Mouse (Mus musculus) limb, embryonic 14.5 days (tissue): ENCODE measurements around the gene Carns1. TPM values are rescaled to one million over a fixed set of nuclear protein-coding genes. Genes with fewer than 3 reads are reported as not detected.

Experiments
- ATAC-seq: fragments of 200-750 bp; cut with Nextera tagmentation; 2 replicates; pipeline ENCODE4 v1.8.0; 2017; ENCODE audit warnings: low read depth, moderate number of reproducible peaks, moderate TSS enrichment; ENCODE audit not compliant: low FRiP score
- DNase-seq: peaks from one replicate; pipeline ENCODE4 v3.0.0-alpha.2; 2015; ENCODE audit warnings: low spot score
- H3K27ac ChIP-seq: fragments of 300-500 bp; sonication (generic); replicated peaks from 2 replicates; pipeline ENCODE4 v1.5.1; 2014; ENCODE audit warnings: low read depth, mild to moderate bottlenecking, low read length, moderate library complexity, mixed read lengths
- H3K27me3 ChIP-seq: fragments of 300-500 bp; sonication (generic); 2 replicates; pipeline ENCODE4 v1.6.1; 2014; ENCODE audit warnings: low read length, mixed read lengths; ENCODE audit not compliant: control insufficient read depth, insufficient read depth
- H3K36me3 ChIP-seq: fragments of 300-500 bp; sonication (generic); 2 replicates; pipeline ENCODE4 v1.6.1; 2014; ENCODE audit warnings: mild to moderate bottlenecking, low read length, moderate library complexity, mixed read lengths; ENCODE audit not compliant: control insufficient read depth, insufficient read depth
- H3K4me1 ChIP-seq: fragments of 300-500 bp; sonication (generic); 2 replicates; pipeline ENCODE4 v1.6.1; 2014; ENCODE audit warnings: antibody characterized with exemption, low read length, mixed read lengths; ENCODE audit not compliant: control insufficient read depth, insufficient read depth
- H3K4me2 ChIP-seq: fragments of 300-500 bp; sonication (generic); replicated peaks from 2 replicates; pipeline ENCODE4 v1.6.1; 2014; ENCODE audit warnings: low read depth, mild to moderate bottlenecking, low read length, moderate library complexity; ENCODE audit not compliant: severe bottlenecking
- H3K4me3 ChIP-seq: fragments of 300-500 bp; sonication (generic); replicated peaks from 2 replicates; pipeline ENCODE4 v1.5.1; 2014; ENCODE audit warnings: low read length
- H3K9ac ChIP-seq: fragments of 300-500 bp; sonication (generic); 2 replicates; pipeline ENCODE4 v1.6.1; 2014; ENCODE audit warnings: mild to moderate bottlenecking, low read depth, low read length, moderate library complexity; ENCODE audit not compliant: severe bottlenecking
- H3K9me3 ChIP-seq: fragments of 300-500 bp; sonication (generic); 2 replicates; pipeline ENCODE4 v1.6.1; 2016; ENCODE audit warnings: low read length; ENCODE audit not compliant: control insufficient read depth
- POLR2A ChIP-seq: fragments of 200-500 bp; IDR thresholded peaks from 2 replicates; pipeline ENCODE4 v1.8.0; 2012; ENCODE audit warnings: inconsistent platforms, mild to moderate bottlenecking, moderate library complexity, borderline replicate concordance; ENCODE audit not compliant: insufficient read depth, insufficient read length; ENCODE audit errors: extremely low read depth
- WGBS: fragments of 180-500 bp; shearing (Covaris S2); extraction: QIAGEN DNeasy Blood & Tissue Kit; methylation state at CpG from one replicate; pipeline ENCODE4 v1.1.7; 2014; 5-methylcytosine and 5-hydroxymethylcytosine counted together
- polyA plus RNA-seq, 2 experiments: library from polyadenylated mRNA; depleted of rRNA in 1 of 2; stranded (reverse) in 1 of 2; unstranded in 1 of 2; fragments of >200 nt; fragmentation: Nextera tagmentation in 1 of 2; extraction: Ambion mirVana in 1 of 2; gene quantifications; 2 replicates each; pipeline versions ENCODE4 v1.2.1 to v1.2.3; 2012 to 2014

Carns1 gene
- polyA plus RNA-seq, 2 experiments, result 1.8 to 2.6 TPM

DNA sequence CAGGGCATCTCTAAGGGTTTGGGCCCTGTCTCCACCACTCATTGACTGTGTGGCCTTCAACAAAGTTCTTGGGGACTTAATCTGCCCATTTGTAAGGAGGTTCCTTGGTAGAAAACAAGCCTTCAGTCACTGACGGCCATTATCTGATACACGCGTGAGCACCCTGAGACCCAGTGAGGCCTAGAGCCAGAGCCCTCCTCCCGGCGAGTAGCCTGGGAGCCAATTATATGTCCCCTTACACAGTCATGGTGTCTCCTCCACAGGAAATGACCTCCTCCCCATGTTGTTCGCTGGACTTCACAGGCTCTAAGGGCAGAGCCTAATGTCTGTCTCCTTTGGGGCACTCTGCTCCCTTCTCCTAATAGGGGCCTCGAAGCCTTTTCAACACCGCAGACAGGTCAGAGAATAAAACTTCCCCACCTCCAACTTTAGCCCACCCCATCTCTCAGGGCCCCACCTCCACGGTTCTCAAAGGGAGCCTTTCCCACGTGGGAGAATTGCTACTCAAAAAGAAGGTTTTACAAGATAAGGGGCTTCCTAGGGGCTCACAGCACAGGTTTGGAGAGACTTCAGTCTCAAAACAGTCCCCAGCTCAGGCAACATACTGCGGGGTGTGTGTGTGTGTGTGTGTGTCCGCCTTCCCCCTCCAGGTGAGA, 28.8 kb downstream of the Carns1 start:
- WGBS, result 62% methylated on average over 12 of the region's 12 CpGs
- no peak for ATAC-seq
- Histone ChIP-seq H3K9me3 (no peaks in the 10 kb centered on the region), H3K4me1 (peaks cover 12% of the 10 kb centered on the region), H3K4me2 (no peak overlapping the region), H3K36me3 (peaks cover 18% of the 10 kb centered on the region), H3K27ac (no peak overlapping the region), H3K9ac (no peak overlapping the region), H3K4me3 (no peak overlapping the region), H3K27me3 (no peaks in the 10 kb centered on the region)
- TF ChIP-seq POLR2A, result no peak
- DNase-seq, result no peak

DNA sequence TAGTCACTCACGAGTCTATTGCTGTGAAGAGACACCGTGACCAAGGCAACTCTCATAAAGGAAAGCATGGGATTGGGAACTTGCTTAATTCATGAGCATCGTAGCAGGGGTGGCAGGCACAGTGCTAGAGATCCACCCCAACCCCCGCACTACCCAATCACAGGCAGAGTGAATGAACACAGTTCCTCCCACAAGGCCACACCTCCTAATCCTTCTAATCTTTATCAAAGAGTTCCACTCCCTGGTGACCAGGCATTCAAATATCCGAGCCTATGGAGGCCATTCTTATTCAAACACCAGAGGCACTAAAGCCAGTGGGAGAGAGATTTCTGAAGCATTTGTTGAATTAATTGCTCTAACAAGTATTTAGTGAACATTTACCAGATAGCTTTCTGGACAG, 29.3 kb downstream of the Carns1 start:
- no peak for ATAC-seq
- Histone ChIP-seq H3K36me3 (peaks cover 13% of the 10 kb centered on the region), H3K4me3 (no peak overlapping the region), H3K9me3 (no peaks in the 10 kb centered on the region), H3K27me3 (no peaks in the 10 kb centered on the region), H3K4me2 (no peak overlapping the region), H3K27ac (no peak overlapping the region), H3K9ac (no peak overlapping the region), H3K4me1 (peaks cover 12% of the 10 kb centered on the region)
- no peak for TF ChIP-seq POLR2A
- DNase-seq, result no peak
- 94% methylated on average over 5 of the region's 5 CpGs for WGBS

DNA sequence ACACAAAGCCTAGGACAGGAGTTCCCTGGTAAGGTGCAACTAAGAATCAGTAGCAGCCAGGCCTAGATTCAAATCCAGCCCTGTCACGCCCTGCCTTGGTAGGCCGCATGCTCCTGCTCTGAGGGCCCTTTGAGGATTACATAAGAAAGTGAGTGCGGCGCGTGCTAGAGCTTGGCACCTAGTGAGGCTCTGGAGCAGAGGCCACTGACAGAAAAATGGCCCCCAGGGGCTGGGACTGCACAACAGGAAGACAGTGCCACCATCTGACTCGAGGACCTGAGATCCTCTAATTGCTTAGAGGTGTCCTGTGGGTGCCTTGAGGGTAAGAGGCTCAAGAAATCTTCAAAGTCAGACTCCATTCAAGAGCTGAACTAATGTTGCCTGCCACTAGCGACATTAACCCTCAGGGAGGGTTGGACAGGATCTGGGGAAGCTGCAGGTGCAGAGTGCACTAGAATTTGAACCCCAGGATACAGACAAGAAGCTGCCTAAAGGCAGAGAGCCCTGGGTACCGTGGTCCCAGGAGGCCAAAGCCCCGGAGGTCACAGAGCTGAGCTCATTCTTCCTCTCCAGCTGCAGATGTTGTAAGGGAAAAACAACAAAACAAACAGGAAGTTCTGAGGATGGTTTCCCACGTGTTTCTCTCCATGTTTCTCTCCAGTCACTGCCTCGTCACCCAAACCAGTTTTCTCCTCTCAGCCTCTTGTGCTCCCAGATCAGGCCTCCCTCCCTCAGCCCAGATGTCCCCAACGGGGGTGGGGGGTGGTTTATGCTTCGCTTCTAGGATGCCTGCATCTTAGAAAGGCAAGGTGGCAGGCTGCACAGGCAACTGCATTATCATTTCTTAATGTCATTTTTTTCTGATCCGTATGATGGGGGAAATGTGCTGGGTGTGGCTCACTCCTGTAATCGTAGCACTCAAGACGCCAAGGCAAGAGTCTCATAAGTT, 30.5 kb downstream of the Carns1 start:
- Histone ChIP-seq H3K4me1 (peaks cover 12% of the 10 kb centered on the region), H3K9ac (no peak overlapping the region), H3K27ac (no peak overlapping the region), H3K36me3 (peaks cover 2% of the 10 kb centered on the region; the same call in 1 of the 2 replicates), H3K4me2 (no peak overlapping the region), H3K9me3 (no peaks in the 10 kb centered on the region), H3K4me3 (no peak overlapping the region), H3K27me3 (no peaks in the 10 kb centered on the region)
- DNase-seq (no peak), ATAC-seq (no peak)
- TF ChIP-seq POLR2A, result no peak
- WGBS, result 78% methylated on average over 16 of the region's 16 CpGs

DNA sequence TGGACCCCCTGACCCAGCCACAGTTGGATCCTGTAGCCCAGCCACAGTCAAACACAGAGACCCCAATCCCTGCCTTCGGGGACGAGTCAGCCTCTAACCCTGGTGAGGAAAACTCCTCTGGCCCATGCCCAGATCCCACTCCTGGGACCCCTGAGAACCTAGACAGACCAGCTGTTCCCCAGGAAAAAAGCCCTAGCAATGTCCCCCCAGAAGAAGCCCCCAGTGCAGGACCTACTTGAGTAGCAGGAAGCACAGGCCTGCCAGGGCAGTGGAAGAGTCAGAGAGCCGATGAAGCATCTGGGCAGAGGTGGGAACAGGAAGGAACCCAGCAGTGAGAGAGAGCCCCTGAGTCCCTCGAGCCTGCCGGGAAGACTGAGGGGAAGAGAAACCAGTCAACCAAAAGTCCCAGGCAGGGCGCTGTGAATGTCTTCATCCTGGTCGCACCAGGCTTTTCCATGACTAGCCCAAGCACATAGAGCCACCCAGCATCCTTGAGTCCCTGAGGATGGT, 31.5 kb downstream of the Carns1 start, which contains the start of gene Cabp4:
TSS of gene Cabp4 (minus strand) at position 275 of the 510 bp plus-strand sequence.
- H3K4me3 ChIP-seq, result no peak within 1 kb of the TSS
- no peak for ATAC-seq
- peaks cover 3% of the 10 kb centered on the region; the same call in 1 of the 2 replicates for H3K4me1 ChIP-seq
- H3K9ac ChIP-seq, result no peak within 1 kb of the TSS
- no peak for DNase-seq
- no peak within 1 kb of the TSS for H3K4me2 ChIP-seq
- no peaks in the 10 kb centered on the region for H3K36me3 ChIP-seq
- no peak for TF ChIP-seq POLR2A
- H3K27ac ChIP-seq, result no peak within 1 kb of the TSS
- H3K9me3 ChIP-seq, result no peaks in the 10 kb centered on the region
- H3K27me3 ChIP-seq, result no peaks in the 10 kb centered on the region
- WGBS, result 63% methylated on average over 5 of the region's 7 CpGs

DNA sequence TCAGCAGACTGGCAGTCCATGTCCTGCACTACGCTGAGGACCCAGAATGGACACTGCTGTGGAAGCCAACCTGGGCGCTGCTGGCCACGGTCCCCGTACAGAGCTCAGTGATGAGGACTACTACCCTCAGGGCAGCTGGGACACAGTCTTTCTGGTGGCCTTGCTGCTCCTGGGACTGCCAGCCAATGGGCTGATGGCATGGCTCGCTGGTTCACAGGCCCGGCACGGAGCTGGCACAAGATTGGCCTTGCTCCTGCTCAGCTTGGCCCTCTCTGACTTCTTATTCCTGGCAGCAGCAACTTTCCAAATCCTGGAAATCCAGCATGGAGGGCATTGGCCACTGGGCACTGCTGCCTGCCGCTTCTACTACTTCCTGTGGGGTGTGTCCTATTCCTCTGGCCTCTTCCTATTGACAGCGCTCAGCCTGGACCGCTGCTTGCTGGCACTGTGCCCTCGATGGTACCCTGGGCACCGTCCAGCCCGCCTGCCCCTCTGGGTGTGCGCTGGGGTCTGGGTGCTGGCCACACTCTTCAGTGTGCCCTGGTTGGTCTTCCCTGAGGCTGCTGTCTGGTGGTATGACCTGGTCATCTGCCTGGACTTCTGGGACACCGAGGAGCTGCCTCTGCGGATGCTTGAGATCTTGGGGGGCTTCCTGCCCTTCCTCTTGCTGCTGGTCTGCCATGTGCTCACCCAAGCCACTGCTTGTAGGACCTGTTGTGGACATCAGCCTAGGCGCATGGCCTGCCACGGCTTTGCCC, 32.7 kb downstream of the Carns1 start:
- ATAC-seq (no peak), DNase-seq (no peak)
- Histone ChIP-seq H3K27ac (no peak overlapping the region), H3K4me2 (no peak overlapping the region), H3K36me3 (no peaks in the 10 kb centered on the region), H3K9ac (no peak overlapping the region), H3K9me3 (no peaks in the 10 kb centered on the region), H3K4me3 (no peak overlapping the region), H3K27me3 (no peaks in the 10 kb centered on the region), H3K4me1 (0 out of 2 replicates have a peak, but pooled peaks cover under 1% of the 10 kb centered on the region)
- TF ChIP-seq POLR2A, result no peak
- WGBS, result 92% methylated on average over 18 of the region's 18 CpGs
